Mouse (Mus musculus): Measurements from ENCODE around the gene Cox10. TPM values are rescaled to one million over a fixed set of nuclear protein-coding genes. Genes with fewer than 3 reads are reported as not detected.

Gene Cox10
- total and polyA plus RNA-seq, 3 experiments: 23.4 to 60.3 (median 35.2) TPM

DNA sequence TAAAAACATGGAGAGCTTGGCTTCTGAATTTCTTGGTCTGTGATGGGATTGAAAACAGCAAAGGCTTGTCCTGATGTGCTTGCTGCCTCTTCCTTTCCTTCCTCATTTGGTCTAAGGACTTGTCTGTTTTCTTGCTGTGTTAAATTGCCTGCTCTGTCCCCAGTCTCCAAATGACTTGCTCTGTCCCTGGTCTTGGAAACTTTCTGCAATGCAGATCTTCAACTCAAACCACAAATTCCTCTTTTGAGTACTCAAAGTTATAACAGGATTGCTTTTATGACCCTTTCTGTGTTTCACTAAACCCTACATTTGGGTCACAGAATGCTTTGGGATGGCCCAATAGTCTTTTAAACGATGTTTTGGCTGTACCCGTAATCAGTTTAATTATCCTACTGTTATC lies 36.6 kb upstream of the Cox10 start (continued):
- TF ChIP-seq EP300 (IDR thresholded peaks at IDR 0.05; ENCODE audit: low read length) (peak; percentile 100), POLR2AphosphoS2 (IDR thresholded peaks at IDR 0.05; ENCODE audit: low read depth, low read length) (no peak), JUN (IDR thresholded peaks at IDR 0.05; ENCODE audit: insufficient read depth, low read depth, low read length) (peak; percentile 97), MXI1 (IDR thresholded peaks at IDR 0.05; ENCODE audit: low read depth, low read length) (no peak), E2F4 (IDR thresholded peaks at IDR 0.05; ENCODE audit: insufficient replicate concordance, low read depth, low read length) (no peak), KAT2A (IDR thresholded peaks at IDR 0.05; ENCODE audit: insufficient replicate concordance, low read length) (no peak), ELF1 (IDR thresholded peaks at IDR 0.05; ENCODE audit: low read depth, low read length) (no peak), USF1 (IDR thresholded peaks at IDR 0.05; ENCODE audit: low read depth, low read length) (no peak), POLR2A (IDR thresholded peaks at IDR 0.05; ENCODE audit: low read depth, low read length) (no peak)

DNA sequence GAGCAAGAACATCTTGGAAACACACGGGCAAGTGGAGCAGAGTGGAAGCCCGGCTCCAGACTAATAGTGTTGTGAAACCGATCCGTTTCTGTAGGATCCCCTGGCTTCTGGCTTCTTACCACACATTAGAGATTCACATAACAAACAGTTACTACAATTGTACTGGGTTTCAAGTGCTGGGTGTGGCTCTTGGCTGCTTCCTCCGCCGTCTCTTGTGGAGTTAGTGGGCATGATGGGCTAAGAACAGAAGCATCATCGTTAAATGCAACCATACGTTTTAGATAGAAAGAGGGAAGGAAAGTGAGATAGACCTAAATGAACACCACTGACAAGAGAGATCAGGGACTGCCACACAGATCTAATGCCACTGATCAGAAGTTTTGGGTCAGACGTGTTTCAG lies 35.8 kb upstream of the Cox10 start:
- Histone ChIP-seq H3K4me2 (ENCODE audit: insufficient read depth, low read depth, poor library complexity, severe bottlenecking) (peak overlapping the region; percentile 22), H3K9me3 (replicated peaks; ENCODE audit: low read length) (no peaks in the 10 kb centered on the region), H3K79me2 (replicated peaks; ENCODE audit: control insufficient read depth, extremely low read depth, insufficient read depth, poor library complexity, severe bottlenecking) (no peaks in the 10 kb centered on the region), H3K9ac (ENCODE audit: insufficient read depth, low read depth) (peak overlapping the region; percentile 28; the same call in 1 of the 2 replicates), H3K36me3 (replicated peaks in 1 of 2; ENCODE audit: control insufficient read depth in 1 of 2, insufficient read depth in 1 of 2, low read length in 1 of 2) (no peaks in the 10 kb centered on the region), H3K4me3 (replicated peaks in 1 of 3; ENCODE audit: low read depth in 2 of 3, low read length in 2 of 3, poor library complexity in 1 of 3) (no peak overlapping the region), H3K27ac (ENCODE audit: insufficient read depth, low read depth) (no peak overlapping the region), H3K4me1 (ENCODE audit: control insufficient read depth in 1 of 2, insufficient read depth in 2 of 2) (peaks cover 12 to 23% of the 10 kb centered on the region in 2 experiments), H3K27me3 (replicated peaks) (no peaks in the 10 kb centered on the region)
- no peak for TF ChIP-seq NRF1 (IDR thresholded peaks at IDR 0.05; ENCODE audit: low read depth, low read length)
- TF ChIP-seq ZC3H11A (IDR thresholded peaks at IDR 0.05; ENCODE audit: low read depth, low read length): no peak
- TF ChIP-seq TCF12 (IDR thresholded peaks at IDR 0.05; ENCODE audit: low read depth, low read length): no peak
- TF ChIP-seq PAX5 (IDR thresholded peaks at IDR 0.05; ENCODE audit: low read length): no peak
- TF ChIP-seq USF2 (conservative IDR thresholded peaks at IDR 0.05; ENCODE audit: low read depth, low read length): no peak
- no peak for TF ChIP-seq EP300 (IDR thresholded peaks at IDR 0.05; ENCODE audit: low read length)
- TF ChIP-seq POLR2A (IDR thresholded peaks at IDR 0.05; ENCODE audit: low read depth, low read length): no peak
- no peak for TF ChIP-seq RAD21 (IDR thresholded peaks at IDR 0.05; ENCODE audit: low read depth, low read length)
- TF ChIP-seq MAFK (IDR thresholded peaks at IDR 0.05; ENCODE audit: insufficient replicate concordance, low read length): no peak
- TF ChIP-seq ZNF384 (IDR thresholded peaks at IDR 0.05; ENCODE audit: low read depth, low read length): no peak
- dilution Hi-C loops (cut with MboI; ENCODE audit: extremely low pct_ligation_motif_present, extremely low pct_unique_long_range_greater_than_20kb, low sequenced_read_pairs) (no loop called here), in situ Hi-C loops (cut with MboI; ENCODE audit: low pct_ligation_motif_present, low pct_unique_long_range_greater_than_20kb, low sequenced_read_pairs) (no loop called here)
- no peak for DNase-seq (ENCODE audit: extremely low read depth)

DNA sequence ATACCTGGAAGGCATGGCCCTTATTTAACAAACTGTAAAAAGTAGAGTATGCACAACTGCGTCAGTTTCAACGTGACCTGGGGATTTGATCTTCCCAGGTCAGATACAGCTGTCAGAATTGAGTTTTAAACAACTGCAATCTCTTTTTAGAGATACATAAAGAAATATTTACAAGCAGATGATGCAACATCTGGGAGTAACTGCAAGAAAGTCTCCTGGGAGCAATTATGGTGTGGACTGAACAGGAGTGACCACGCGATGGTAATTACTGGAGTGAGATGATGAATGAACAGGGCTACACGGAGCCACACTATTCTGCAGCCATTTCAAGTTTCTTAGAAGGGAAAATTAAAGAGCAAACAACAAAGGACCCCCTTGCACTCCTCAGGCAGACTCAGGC lies 20.8 kb upstream of the Cox10 start:
- no peak for TF ChIP-seq CHD2 (IDR thresholded peaks at IDR 0.05; ENCODE audit: low read length)
- TF ChIP-seq ELF1 (IDR thresholded peaks at IDR 0.05; ENCODE audit: low read depth, low read length): no peak
- no peak for TF ChIP-seq SIN3A (IDR thresholded peaks at IDR 0.05; ENCODE audit: low read length)
- TF ChIP-seq KAT2A (IDR thresholded peaks at IDR 0.05; ENCODE audit: insufficient replicate concordance, low read length): no peak
- TF ChIP-seq MYC (IDR thresholded peaks at IDR 0.05; ENCODE audit: low read depth, low read length): no peak
- no peak for TF ChIP-seq BHLHE40 (IDR thresholded peaks at IDR 0.05; ENCODE audit: low read depth, low read length)
- no peak for TF ChIP-seq IRF4 (IDR thresholded peaks at IDR 0.05; ENCODE audit: low read depth, low read length)
- no peak for DNase-seq (ENCODE audit: extremely low read depth)
- H3K79me2 ChIP-seq (replicated peaks; ENCODE audit: control insufficient read depth, extremely low read depth, insufficient read depth, poor library complexity, severe bottlenecking): no peaks in the 10 kb centered on the region
- H3K4me3 ChIP-seq (replicated peaks in 1 of 3; ENCODE audit: low read depth in 2 of 3, low read length in 2 of 3, poor library complexity in 1 of 3): no peak overlapping the region
- H3K36me3 ChIP-seq (replicated peaks in 1 of 2; ENCODE audit: control insufficient read depth in 1 of 2, insufficient read depth in 1 of 2, low read length in 1 of 2): no peaks in the 10 kb centered on the region
- dilution Hi-C loops (cut with MboI; ENCODE audit: extremely low pct_ligation_motif_present, extremely low pct_unique_long_range_greater_than_20kb, low sequenced_read_pairs): no loop called here
- H3K9me3 ChIP-seq (replicated peaks; ENCODE audit: low read length): no peaks in the 10 kb centered on the region
- H3K27ac ChIP-seq (ENCODE audit: insufficient read depth, low read depth): no peak overlapping the region
- no peak overlapping the region for H3K4me2 ChIP-seq (ENCODE audit: insufficient read depth, low read depth, poor library complexity, severe bottlenecking)
- in situ Hi-C loops (cut with MboI; ENCODE audit: low pct_ligation_motif_present, low pct_unique_long_range_greater_than_20kb, low sequenced_read_pairs): no loop called here
- H3K9ac ChIP-seq (ENCODE audit: insufficient read depth, low read depth): no peak overlapping the region
- no peaks in the 10 kb centered on the region for H3K27me3 ChIP-seq (replicated peaks)
- peaks cover 13 to 14% of the 10 kb centered on the region in 2 experiments for H3K4me1 ChIP-seq (ENCODE audit: control insufficient read depth in 1 of 2, insufficient read depth in 2 of 2)

Measured in CH12.LX (cell line).